Mouse (Mus musculus) erythroblast, embryonic 14.5 days (primary cell): ENCODE results near the gene Syne1. TPM values are rescaled to one million over a fixed set of nuclear protein-coding genes. Genes with fewer than 3 reads are reported as not detected.

ENCODE experiments used
- H3K27me3 ChIP-seq: 2 replicates; pipeline ENCODE4 v1.6.1; 2012; ENCODE audit warnings: inconsistent platforms; ENCODE audit not compliant: control insufficient read depth
- H3K36me3 ChIP-seq: 2 replicates; pipeline ENCODE4 v1.6.1; 2012; ENCODE audit warnings: mild to moderate bottlenecking, inconsistent platforms; ENCODE audit not compliant: control insufficient read depth
- H3K4me1 ChIP-seq: 2 replicates; pipeline ENCODE4 v1.6.1; 2012; ENCODE audit warnings: inconsistent platforms; ENCODE audit not compliant: control insufficient read depth
- H3K4me3 ChIP-seq: replicated peaks from 2 replicates; pipeline ENCODE3; 2012; ENCODE audit warnings: moderate library complexity, mild to moderate bottlenecking, inconsistent platforms
- H3K9me3 ChIP-seq: 2 replicates; pipeline ENCODE4 v1.6.1; 2012; ENCODE audit warnings: low read length, inconsistent platforms, mixed read lengths; ENCODE audit not compliant: control insufficient read depth
- GATA1 ChIP-seq: IDR thresholded peaks from 2 replicates; pipeline ENCODE4 v1.6.1; 2012; ENCODE audit warnings: low read length, inconsistent platforms, mixed read lengths
- TAL1 ChIP-seq: IDR thresholded peaks from 3 replicates; pipeline ENCODE4 v1.6.1; 2012; ENCODE audit warnings: low read length, inconsistent platforms, mixed read lengths
- polyA plus RNA-seq: library from polyadenylated mRNA; stranded (reverse); fragments of >175 nt; gene quantifications from 2 replicates; pipeline ENCODE4 v1.2.3, GENCODE M21; 2012

Gene Syne1
- polyA plus RNA-seq, 1 experiment, result 0.19 TPM

GRCm38 (mm10) chr10:5014976-5015375 lies 536.3 kb downstream of the Syne1 start:
- H3K4me3 ChIP-seq, result no peak overlapping the region
- H3K4me1 ChIP-seq, result no peaks in the 10 kb centered on the region
- H3K27me3 ChIP-seq, result no peaks in the 10 kb centered on the region
- TF ChIP-seq GATA1, result no peak
- no peak for TF ChIP-seq TAL1
- no peaks in the 10 kb centered on the region for H3K36me3 ChIP-seq
- H3K9me3 ChIP-seq, result no peaks in the 10 kb centered on the region

GRCm38 (mm10) chr10:5012004-5012403 lies 539.3 kb downstream of the Syne1 start:
- Histone ChIP-seq H3K4me1 (no peaks in the 10 kb centered on the region), H3K36me3 (no peaks in the 10 kb centered on the region), H3K9me3 (no peaks in the 10 kb centered on the region), H3K27me3 (no peaks in the 10 kb centered on the region), H3K4me3 (no peak overlapping the region)
- no peak for TF ChIP-seq GATA1
- TF ChIP-seq TAL1, result no peak

GRCm38 (mm10) chr10:5008795-5009366 lies 542.4 kb downstream of the Syne1 start:
- Histone ChIP-seq H3K27me3 (no peaks in the 10 kb centered on the region), H3K9me3 (no peaks in the 10 kb centered on the region), H3K4me1 (no peaks in the 10 kb centered on the region), H3K4me3 (no peak overlapping the region), H3K36me3 (no peaks in the 10 kb centered on the region)
- TF ChIP-seq GATA1, result no peak
- no peak for TF ChIP-seq TAL1

- Histone ChIP-seq H3K4me1 (no peaks in the 10 kb centered on the region), H3K27me3 (no peaks in the 10 kb centered on the region), H3K9me3 (no peaks in the 10 kb centered on the region), H3K36me3 (no peaks in the 10 kb centered on the region), H3K4me3 (no peak overlapping the region)
- TF ChIP-seq GATA1, result no peak
Observed at GRCm38 (mm10) chr10:4996592-4996991, 554.7 kb downstream of the Syne1 start.

- Histone ChIP-seq H3K4me1 (no peaks in the 10 kb centered on the region), H3K9me3 (no peaks in the 10 kb centered on the region), H3K36me3 (no peaks in the 10 kb centered on the region), H3K4me3 (no peak overlapping the region), H3K27me3 (no peaks in the 10 kb centered on the region)
- TF ChIP-seq GATA1, result no peak
- no peak for TF ChIP-seq TAL1
Observed at GRCm38 (mm10) chr10:4993802-4994201, 557.5 kb downstream of the Syne1 start.

- no peak overlapping the region for H3K4me3 ChIP-seq
- TF ChIP-seq GATA1 (no peak), TAL1 (no peak)
- H3K27me3 ChIP-seq, result no peaks in the 10 kb centered on the region
- H3K4me1 ChIP-seq, result no peaks in the 10 kb centered on the region
- H3K36me3 ChIP-seq, result no peaks in the 10 kb centered on the region
- H3K9me3 ChIP-seq, result no peaks in the 10 kb centered on the region
Observed at GRCm38 (mm10) chr10:4983919-4984318, 567.4 kb downstream of the Syne1 start.

- no peaks in the 10 kb centered on the region for H3K9me3 ChIP-seq
- H3K4me1 ChIP-seq, result no peaks in the 10 kb centered on the region
- no peaks in the 10 kb centered on the region for H3K27me3 ChIP-seq
- H3K4me3 ChIP-seq, result no peak overlapping the region
- no peak for TF ChIP-seq GATA1
- no peak for TF ChIP-seq TAL1
- H3K36me3 ChIP-seq, result no peaks in the 10 kb centered on the region
Observed at GRCm38 (mm10) chr10:4977374-4977773, 573.9 kb downstream of the Syne1 start.

GRCm38 (mm10) chr10:4976557-4976956 lies 574.7 kb downstream of the Syne1 start:
- Histone ChIP-seq H3K36me3 (no peaks in the 10 kb centered on the region), H3K4me1 (no peaks in the 10 kb centered on the region), H3K9me3 (no peaks in the 10 kb centered on the region), H3K27me3 (no peaks in the 10 kb centered on the region), H3K4me3 (no peak overlapping the region)
- TF ChIP-seq TAL1 (no peak), GATA1 (no peak)

GRCm38 (mm10) chr10:4974246-4974645 lies 577.0 kb downstream of the Syne1 start:
- Histone ChIP-seq H3K4me1 (no peaks in the 10 kb centered on the region), H3K27me3 (no peaks in the 10 kb centered on the region), H3K4me3 (no peak overlapping the region), H3K36me3 (no peaks in the 10 kb centered on the region), H3K9me3 (no peaks in the 10 kb centered on the region)
- TF ChIP-seq TAL1 (no peak), GATA1 (no peak)

- TF ChIP-seq GATA1 (no peak), TAL1 (no peak)
- Histone ChIP-seq H3K9me3 (no peaks in the 10 kb centered on the region), H3K4me3 (no peak overlapping the region), H3K4me1 (no peaks in the 10 kb centered on the region), H3K36me3 (no peaks in the 10 kb centered on the region), H3K27me3 (no peaks in the 10 kb centered on the region)
Observed at GRCm38 (mm10) chr10:4972026-4972425, 579.3 kb downstream of the Syne1 start.

GRCm38 (mm10) chr10:4971586-4971985 lies 579.7 kb downstream of the Syne1 start:
- Histone ChIP-seq H3K9me3 (no peaks in the 10 kb centered on the region), H3K36me3 (no peaks in the 10 kb centered on the region), H3K4me1 (no peaks in the 10 kb centered on the region), H3K27me3 (no peaks in the 10 kb centered on the region), H3K4me3 (no peak overlapping the region)
- TF ChIP-seq GATA1, result no peak
- TF ChIP-seq TAL1, result no peak
